Mouse (Mus musculus) brain, embryonic 14.5 days (tissue): ENCODE measurements around the gene Vegfa.

Source experiments
- CTCF ChIP-seq: fragments of 200-500 bp; IDR thresholded peaks from 2 replicates; pipeline ENCODE4 v1.5.1; 2012; ENCODE audit warnings: inconsistent platforms, mild to moderate bottlenecking, moderate library complexity, borderline replicate concordance; ENCODE audit not compliant: insufficient read depth, insufficient read length; ENCODE audit errors: extremely low read depth
- POLR2A ChIP-seq: fragments of 200-500 bp; IDR thresholded peaks from 2 replicates; pipeline ENCODE4 v1.6.1; 2012; ENCODE audit warnings: mild to moderate bottlenecking, inconsistent platforms, borderline replicate concordance; ENCODE audit not compliant: poor library complexity, insufficient read depth, insufficient read length, severe bottlenecking; ENCODE audit errors: extremely low read depth

GRCm38 (mm10) chr17:46063974-46064312, 31.8 kb upstream of the Vegfa start:
- no peak for TF ChIP-seq CTCF
- no peak for TF ChIP-seq POLR2A
